Mouse (Mus musculus) urinary bladder, postnatal 36 days (tissue): ENCODE data around the gene Lrrc41.
A peak's percentile ranks its signal among the peaks of the same experiment; 100 is the strongest.

Experiments
- DNase-seq, 2 experiments: peaks; one replicate each; pipeline ENCODE4 v3.0.0; 2022; ENCODE audit warnings: low spot score in 2 of 2, mixed read lengths in 1 of 2

Gene Lrrc41

GRCm38 (mm10) chr4:116143891-116144717 is 69.0 kb downstream of the Lrrc41 start:
- DNase-seq = peak; percentile 62 to 68
